Mouse (Mus musculus) neural tube, embryonic 13.5 days (tissue): ENCODE data around the gene Snx18. TPM values are rescaled to one million over a fixed set of nuclear protein-coding genes. Genes with fewer than 3 reads are reported as not detected.

Source experiments
- ATAC-seq: fragments of 200-750 bp; cut with Nextera tagmentation; 2 replicates; pipeline ENCODE4 v1.8.0; 2017; ENCODE audit warnings: low read depth, mild to moderate bottlenecking, moderate TSS enrichment, moderate library complexity
- H3K27ac ChIP-seq: fragments of 300-500 bp; sonication (generic); replicated peaks from 2 replicates; pipeline ENCODE4 v1.5.1; 2015; ENCODE audit warnings: moderate library complexity, mild to moderate bottlenecking, inconsistent platforms
- H3K27me3 ChIP-seq: fragments of 300-500 bp; sonication (generic); 2 replicates; pipeline ENCODE4 v1.6.1; 2015; ENCODE audit warnings: mild to moderate bottlenecking, inconsistent platforms
- H3K36me3 ChIP-seq: fragments of 300-500 bp; sonication (generic); 2 replicates; pipeline ENCODE4 v1.6.1; 2015; ENCODE audit warnings: mild to moderate bottlenecking, inconsistent platforms
- H3K4me1 ChIP-seq: fragments of 300-500 bp; sonication (generic); replicated peaks from 2 replicates; pipeline ENCODE4 v1.6.1; 2015; ENCODE audit warnings: inconsistent platforms
- H3K4me2 ChIP-seq: fragments of 300-500 bp; sonication (generic); 2 replicates; pipeline ENCODE4 v1.6.1; 2015; ENCODE audit warnings: inconsistent platforms, mild to moderate bottlenecking, moderate library complexity
- H3K4me3 ChIP-seq: fragments of 300-500 bp; sonication (generic); 2 replicates; pipeline ENCODE4 v1.5.1; 2015; ENCODE audit warnings: mild to moderate bottlenecking, inconsistent platforms
- H3K9ac ChIP-seq: fragments of 300-500 bp; sonication (generic); 2 replicates; pipeline ENCODE4 v1.6.1; 2015; ENCODE audit warnings: moderate library complexity, mild to moderate bottlenecking, inconsistent platforms
- H3K9me3 ChIP-seq: fragments of 300-500 bp; sonication (generic); 2 replicates; pipeline ENCODE4 v1.6.1; 2016; ENCODE audit warnings: inconsistent platforms
- WGBS: fragments of 180-500 bp; shearing (Covaris S2); methylation state at CpG from one replicate; pipeline ENCODE4 v1.1.7; 2015; 5-methylcytosine and 5-hydroxymethylcytosine counted together
- polyA plus RNA-seq: library from polyadenylated mRNA; unstranded; fragments of >200 nt; fragmentation: Nextera tagmentation; extraction: Ambion mirVana; gene quantifications from 2 replicates; pipeline ENCODE4 v1.2.1, GENCODE M21; 2015

The Snx18 gene
- polyA plus RNA-seq, 1 experiment from 2014 or later, result 19.2 TPM

DNA sequence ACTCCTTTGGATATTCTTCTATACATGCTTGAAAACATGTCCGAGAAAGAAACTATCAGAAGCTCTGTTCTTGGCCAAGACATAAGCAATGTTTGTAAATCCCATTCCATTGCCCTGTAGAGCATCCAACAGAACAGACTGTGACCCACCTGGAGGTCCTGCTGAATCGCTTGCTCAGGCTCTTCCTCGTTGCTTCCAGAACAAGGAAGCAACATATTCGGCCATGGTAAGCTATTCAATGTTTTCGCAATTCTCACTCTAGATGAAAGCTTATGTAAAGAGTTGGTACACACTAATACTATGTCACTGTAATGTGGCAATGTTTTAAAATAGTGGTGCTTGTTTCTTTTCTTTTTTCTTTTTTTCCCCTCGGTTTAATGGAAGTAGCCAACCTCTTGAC is 76.0 kb downstream of the Snx18 start:
- H3K4me1 ChIP-seq, result no peaks in the 10 kb centered on the region
- no peak overlapping the region for H3K9ac ChIP-seq
- ATAC-seq, result no peak
- H3K27me3 ChIP-seq, result no peaks in the 10 kb centered on the region
- H3K4me2 ChIP-seq, result no peak overlapping the region
- no peaks in the 10 kb centered on the region for H3K36me3 ChIP-seq
- H3K4me3 ChIP-seq, result no peak overlapping the region
- H3K9me3 ChIP-seq, result no peaks in the 10 kb centered on the region
- WGBS, result 89% methylated on average over 6 of the region's 6 CpGs
- no peak overlapping the region for H3K27ac ChIP-seq

Other genes starting within 250 kb of the Snx18 start
- 1.0 and 2.7 TPM in 2 replicates for gene Hspb3, start 45.1 kb upstream of the Snx18 start, polyA plus RNA-seq
- 14.8 and 16.9 TPM in 2 replicates for gene Arl15, start 175.9 kb upstream of the Snx18 start, polyA plus RNA-seq